Mouse (Mus musculus) kidney, postnatal 0 days (tissue): Measurements from ENCODE around the gene Upk2. TPM values are rescaled to one million over a fixed set of nuclear protein-coding genes. Genes with fewer than 3 reads are reported as not detected.

ENCODE experiments used
- ATAC-seq: fragments of 200-750 bp; cut with Nextera tagmentation; replicated peaks from 2 replicates; pipeline ENCODE4 v1.8.0; 2017; ENCODE audit warnings: low read depth, moderate number of reproducible peaks, moderate TSS enrichment, moderate library complexity; ENCODE audit not compliant: low FRiP score
- DNase-seq: peaks from one replicate; pipeline ENCODE4 v3.0.0-alpha.2; 2016; ENCODE audit warnings: low spot score
- H3K27ac ChIP-seq: fragments of 300-500 bp; sonication (generic); 2 replicates; pipeline ENCODE4 v1.5.1; 2014; ENCODE audit warnings: mild to moderate bottlenecking
- H3K27me3 ChIP-seq: fragments of 300-500 bp; sonication (generic); 2 replicates; pipeline ENCODE4 v1.6.1; 2014; ENCODE audit warnings: low read length, mixed read lengths; ENCODE audit not compliant: insufficient read depth
- H3K36me3 ChIP-seq: fragments of 300-500 bp; sonication (generic); 2 replicates; pipeline ENCODE4 v1.6.1; 2014; ENCODE audit warnings: low read length, mixed read lengths; ENCODE audit not compliant: insufficient read depth
- H3K4me1 ChIP-seq: fragments of 300-500 bp; sonication (generic); replicated peaks from 2 replicates; pipeline ENCODE4 v1.6.1; 2014; ENCODE audit warnings: antibody characterized with exemption, low read length, mixed read lengths; ENCODE audit not compliant: insufficient read depth
- H3K4me2 ChIP-seq: fragments of 300-500 bp; sonication (generic); 2 replicates; pipeline ENCODE4 v1.6.1; 2014; ENCODE audit warnings: mild to moderate bottlenecking, low read length, moderate library complexity, mixed read lengths
- H3K4me3 ChIP-seq: fragments of 300-500 bp; sonication (generic); replicated peaks from 2 replicates; pipeline ENCODE4 v1.5.1; 2014; ENCODE audit warnings: low read depth, low read length
- H3K9ac ChIP-seq: fragments of 300-500 bp; sonication (generic); 2 replicates; pipeline ENCODE4 v1.6.1; 2014; ENCODE audit warnings: low read depth, low read length
- H3K9me3 ChIP-seq: fragments of 300-500 bp; sonication (generic); replicated peaks from 2 replicates; pipeline ENCODE4 v1.6.1; 2016; ENCODE audit warnings: low read length, inconsistent platforms, mixed read lengths
- CTCF ChIP-seq: IDR thresholded peaks from 2 replicates; pipeline ENCODE4 v1.5.1; 2016; ENCODE audit warnings: antibody characterized with exemption, low read depth, mild to moderate bottlenecking, moderate library complexity
- WGBS: fragments of 180-500 bp; shearing (Covaris S2); extraction: QIAGEN DNeasy Blood & Tissue Kit; methylation state at CpG from one replicate; pipeline ENCODE4 v1.1.7; 2014; 5-methylcytosine and 5-hydroxymethylcytosine counted together
- polyA plus RNA-seq: library from polyadenylated mRNA; unstranded; fragments of >200 nt; fragmentation: Nextera tagmentation; extraction: Ambion mirVana; gene quantifications from 2 replicates; pipeline ENCODE4 v1.2.1, GENCODE M21; 2015

Gene Upk2
- polyA plus RNA-seq, 1 experiment from 2014 or later: 27.8 TPM

DNA sequence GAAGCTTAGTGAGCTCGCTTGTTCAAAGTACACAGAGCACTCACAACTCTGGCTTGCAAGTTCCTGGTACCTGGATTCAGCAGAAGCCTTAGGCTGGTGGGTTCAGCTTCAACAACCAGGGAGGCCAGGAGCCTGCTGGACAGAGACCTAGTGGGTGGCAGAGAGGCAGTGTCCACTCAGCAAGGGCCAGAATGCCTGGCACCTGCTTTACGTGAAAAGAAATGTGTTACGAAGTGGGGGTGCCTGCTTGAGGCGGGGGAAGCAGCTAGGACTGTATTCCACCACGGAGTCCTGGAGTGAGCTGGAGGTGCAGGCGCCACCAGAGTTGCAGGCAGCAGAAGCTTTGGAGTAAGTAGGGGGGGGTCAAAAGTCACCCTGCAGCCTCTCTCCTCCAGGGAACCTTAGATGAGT is 30.3 kb upstream of the Upk2 start:
- no peaks in the 10 kb centered on the region for H3K27me3 ChIP-seq
- no peak for ATAC-seq
- peaks cover 57% of the 10 kb centered on the region for H3K4me1 ChIP-seq
- peak overlapping the region; percentile 93 for H3K9ac ChIP-seq
- no peaks in the 10 kb centered on the region for H3K36me3 ChIP-seq
- peak overlapping the region; percentile 77 for H3K4me2 ChIP-seq
- TF ChIP-seq CTCF: no peak
- peak overlapping the region; percentile 95 for H3K27ac ChIP-seq
- whole genome bisulfite sequencing: 23% methylated on average over 6 of the region's 6 CpGs
- peak overlapping the region; percentile 96 for H3K4me3 ChIP-seq
- H3K9me3 ChIP-seq: no peaks in the 10 kb centered on the region
- DNase-seq: no peak

- Histone ChIP-seq H3K9ac (peak overlapping the region; percentile 93), H3K9me3 (no peaks in the 10 kb centered on the region), H3K4me1 (peaks cover 51% of the 10 kb centered on the region), H3K27ac (peak overlapping the region; percentile 95), H3K4me3 (peak overlapping the region; percentile 96), H3K4me2 (peak overlapping the region; percentile 77), H3K27me3 (no peaks in the 10 kb centered on the region), H3K36me3 (no peaks in the 10 kb centered on the region)
- no peak for TF ChIP-seq CTCF
- ATAC-seq (no peak), DNase-seq (no peak)
- WGBS: 5% methylated on average over 7 of the region's 7 CpGs
Observed at GRCm38 (mm10) chr9:44484311-44485104, 29.7 kb upstream of the Upk2 start.

GRCm38 (mm10) chr9:44483510-44484044 is 28.8 kb upstream of the Upk2 start:
- H3K4me1 ChIP-seq: peaks cover 42% of the 10 kb centered on the region
- WGBS: 1% methylated on average over 12 of the region's 12 CpGs

GRCm38 (mm10) chr9:44483041-44483509 is 28.3 kb upstream of the Upk2 start:
- peak overlapping the region; percentile 93 for H3K9ac ChIP-seq
- DNase-seq (no peak), ATAC-seq (no peak)
- no peaks in the 10 kb centered on the region for H3K36me3 ChIP-seq
- peak overlapping the region; percentile 95 for H3K27ac ChIP-seq
- no peaks in the 10 kb centered on the region for H3K27me3 ChIP-seq
- H3K9me3 ChIP-seq: no peaks in the 10 kb centered on the region
- H3K4me1 ChIP-seq: peaks cover 37% of the 10 kb centered on the region
- under 1% methylated on average over 33 of the region's 39 CpGs for WGBS
- no peak for TF ChIP-seq CTCF
- peak overlapping the region; percentile 77 for H3K4me2 ChIP-seq
- H3K4me3 ChIP-seq: peak overlapping the region; percentile 96

More at GRCm38 (mm10) chr9:44483510-44484044, 28.8 kb upstream of the Upk2 start:
- Histone ChIP-seq H3K4me2 (peak overlapping the region; percentile 77), H3K4me3 (peak overlapping the region; percentile 96), H3K36me3 (no peaks in the 10 kb centered on the region), H3K9me3 (no peaks in the 10 kb centered on the region), H3K27ac (peak overlapping the region; percentile 95), H3K27me3 (no peaks in the 10 kb centered on the region), H3K9ac (peak overlapping the region; percentile 93)
- TF ChIP-seq CTCF: no peak
- DNase-seq (peak; percentile 89), ATAC-seq (peak; percentile 30)

DNA sequence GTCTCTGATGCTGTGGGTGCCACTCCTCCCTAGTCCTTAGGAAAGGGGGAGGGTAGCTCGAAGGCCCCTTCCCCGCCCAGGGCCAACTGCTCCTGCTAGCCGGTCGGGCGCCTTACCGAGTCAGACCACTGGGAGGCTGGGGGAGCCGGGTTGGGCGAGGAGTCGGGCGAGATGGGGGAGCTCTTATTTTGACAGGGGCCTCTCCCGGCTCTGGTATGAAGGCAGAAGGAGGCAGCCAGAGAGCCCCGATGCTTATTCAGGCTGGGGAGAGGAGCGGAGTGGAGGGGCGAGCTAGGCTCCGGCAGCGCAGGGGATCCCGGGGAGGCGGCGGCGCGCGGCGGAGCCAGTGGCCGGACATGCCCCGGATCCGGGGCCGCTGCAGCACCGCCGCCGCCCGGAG is 27.8 kb upstream of the Upk2 start, which contains the start of gene Bcl9l:
Bcl9l (plus strand) TSS at position 274 of the 400 bp plus-strand sequence.
- 0% methylated on average over 26 of the region's 31 CpGs for WGBS

DNA sequence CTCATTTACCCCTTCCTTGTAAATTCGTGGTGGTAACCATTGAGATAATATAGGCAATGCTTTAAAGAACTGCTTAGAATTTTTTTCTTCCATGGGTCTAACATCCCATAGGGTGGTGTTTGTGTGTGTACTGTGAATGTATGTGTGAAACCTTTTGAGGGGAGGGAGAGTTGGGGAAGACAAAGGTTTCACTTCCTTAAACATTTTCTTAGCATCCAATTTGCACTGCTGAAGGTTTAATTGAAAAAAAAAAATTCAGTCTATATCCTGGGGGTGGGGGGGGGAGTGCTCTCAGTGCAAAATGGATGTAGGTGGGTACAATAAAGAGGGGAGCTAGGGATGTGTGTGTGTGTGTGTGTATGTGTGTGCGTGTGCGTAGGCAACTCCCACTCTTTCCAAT is 27.3 kb upstream of the Upk2 start:
- H3K9me3 ChIP-seq: no peaks in the 10 kb centered on the region
- DNase-seq (no peak), ATAC-seq (no peak; the same call in 1 of the 2 replicates)
- H3K9ac ChIP-seq: no peak overlapping the region
- no peaks in the 10 kb centered on the region for H3K36me3 ChIP-seq
- no peaks in the 10 kb centered on the region for H3K27me3 ChIP-seq
- no peak overlapping the region for H3K4me3 ChIP-seq
- H3K4me1 ChIP-seq: peaks cover 32% of the 10 kb centered on the region
- no peak overlapping the region for H3K27ac ChIP-seq
- 7% methylated on average over 3 of the region's 3 CpGs for WGBS
- peak overlapping the region; percentile 77 for H3K4me2 ChIP-seq
- TF ChIP-seq CTCF: no peak

More for the DNA sequence above, 27.8 kb upstream of the Upk2 start, which contains the start of gene Bcl9l:
- H3K27me3 ChIP-seq: no peaks in the 10 kb centered on the region
- no peaks in the 10 kb centered on the region for H3K9me3 ChIP-seq
- DNase-seq (peak; percentile 99), ATAC-seq (peak; percentile 37)
- H3K4me3 ChIP-seq: peak within 1 kb of the TSS; percentile 96
- peak; percentile 74 for TF ChIP-seq CTCF
- peak within 1 kb of the TSS; percentile 95 for H3K27ac ChIP-seq
- H3K4me1 ChIP-seq: peaks cover 33% of the 10 kb centered on the region
- H3K9ac ChIP-seq: peak within 1 kb of the TSS; percentile 93
- H3K36me3 ChIP-seq: no peaks in the 10 kb centered on the region
- peak within 1 kb of the TSS; percentile 77 for H3K4me2 ChIP-seq
